Mouse (Mus musculus): ENCODE measurements at regions not wholly inside any gene's neighbourhood (a gene's known extent, or its start where the extent isn't known, plus 50 kb on each side); places are given as distances from the start of the nearest gene placed in this dataset.

GRCm38 (mm10) chr7:135888598-135888997 lies 172.4 kb upstream of the Mki67 start:
- DNase-seq (ENCODE audit: low read depth, low spot score): no peak

GRCm38 (mm10) chr7:135889016-135889726 lies 173.0 kb upstream of the Mki67 start:
- DNase-seq (ENCODE audit: low read depth, low spot score): no peak

GRCm38 (mm10) chr7:135898876-135899275 lies 182.7 kb upstream of the Mki67 start:
- DNase-seq (ENCODE audit: low read depth, low spot score): no peak

- DNase-seq (ENCODE audit: low read depth, low spot score): no peak
These were observed 183.6 kb upstream of the Mki67 start for GRCm38 (mm10) chr7:135899765-135900164.

GRCm38 (mm10) chr7:135900861-135901321 lies 184.7 kb upstream of the Mki67 start:
- DNase-seq (ENCODE audit: low read depth, low spot score): no peak

- DNase-seq (ENCODE audit: low read depth, low spot score): no peak
These were observed 186.2 kb upstream of the Mki67 start for GRCm38 (mm10) chr7:135902106-135903055.

GRCm38 (mm10) chr7:135911376-135911775 lies 195.2 kb upstream of the Mki67 start:
- DNase-seq (ENCODE audit: low read depth, low spot score): no peak

- DNase-seq (ENCODE audit: low read depth, low spot score): no peak
These were observed 197.9 kb upstream of the Mki67 start for GRCm38 (mm10) chr7:135913923-135914634.

- DNase-seq (ENCODE audit: low read depth, low spot score): no peak
These were observed 207.7 kb upstream of the Mki67 start for GRCm38 (mm10) chr7:135923876-135924275.

- DNase-seq (ENCODE audit: low read depth, low spot score): no peak
These were observed 208.5 kb upstream of the Mki67 start for GRCm38 (mm10) chr7:135924641-135925040.

- no peak for DNase-seq (ENCODE audit: low read depth, low spot score)
These were observed 213.9 kb upstream of the Mki67 start for GRCm38 (mm10) chr7:135930091-135930490.

GRCm38 (mm10) chr7:135932595-135933175 lies 216.5 kb upstream of the Mki67 start:
- no peak for DNase-seq (ENCODE audit: low read depth, low spot score)

- no peak for DNase-seq (ENCODE audit: low read depth, low spot score)
These were observed 219.0 kb upstream of the Mki67 start for GRCm38 (mm10) chr7:135935180-135935579.

GRCm38 (mm10) chr7:135937465-135937864 lies 221.3 kb upstream of the Mki67 start:
- DNase-seq (ENCODE audit: low read depth, low spot score): no peak

GRCm38 (mm10) chr7:135939341-135939740 lies 223.2 kb upstream of the Mki67 start:
- DNase-seq (ENCODE audit: low read depth, low spot score): no peak

GRCm38 (mm10) chr7:135942826-135943225 lies 226.7 kb upstream of the Mki67 start:
- DNase-seq (ENCODE audit: low read depth, low spot score): no peak

GRCm38 (mm10) chr7:135946071-135946646 lies 230.0 kb upstream of the Mki67 start:
- no peak for DNase-seq (ENCODE audit: low read depth, low spot score)

GRCm38 (mm10) chr7:135961026-135961425 lies 244.9 kb upstream of the Mki67 start:
- no peak for DNase-seq (ENCODE audit: low read depth, low spot score)

GRCm38 (mm10) chr7:135965528-135965927 lies 249.4 kb upstream of the Mki67 start:
- DNase-seq (ENCODE audit: low read depth, low spot score): no peak

GRCm38 (mm10) chr7:135966231-135966630 lies 250.1 kb upstream of the Mki67 start:
- no peak for DNase-seq (ENCODE audit: low read depth, low spot score)

- no peak for DNase-seq (ENCODE audit: low read depth, low spot score)
These were observed 252.5 kb upstream of the Mki67 start for GRCm38 (mm10) chr7:135968638-135969037.
